Mouse (Mus musculus) thymus, postnatal 10 days (tissue): ENCODE data around the gene Nlrx1.
A peak's percentile ranks its signal among the peaks of the same experiment; 100 is the strongest.
"Not testable (repeated sequence)": the region's sequence is repeated elsewhere in the genome, so short reads cannot be mapped to it uniquely, and the experiment has no call there.

Source experiments
- DNase-seq, 2 experiments: peaks; one replicate each; pipeline ENCODE4 v3.0.0; 2021; ENCODE audit warnings: low spot score in 2 of 2

The Nlrx1 gene

DNA sequence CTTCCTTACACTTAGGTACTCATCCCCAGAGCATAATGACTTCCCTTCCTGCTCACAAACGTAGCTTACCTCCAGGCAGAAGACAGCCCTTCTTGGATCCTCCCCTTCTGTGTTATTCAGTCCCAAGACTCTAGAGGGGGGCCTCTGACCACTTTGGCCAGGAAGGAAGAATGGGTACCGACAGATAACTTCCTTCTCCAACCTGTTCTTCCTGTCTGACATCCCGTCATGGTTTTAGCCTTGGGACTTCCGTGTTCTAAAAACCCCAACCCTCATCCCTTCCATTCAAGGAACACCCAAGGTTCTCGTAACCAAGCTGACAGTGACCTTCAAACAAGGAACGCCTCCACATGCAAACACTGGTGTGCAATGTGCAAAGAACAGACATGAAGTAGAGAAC lies at the start of gene Nlrx1:
TSS of gene Nlrx1 (minus strand) at position 168 of the 400 bp plus-strand sequence.
- no peak for DNase-seq

- DNase-seq: no peak
Measured at GRCm38 (mm10) chr9:44317452-44317851, 49.1 kb upstream of the Nlrx1 start.

- DNase-seq: no peak
Measured at GRCm38 (mm10) chr9:44314910-44315309, 46.5 kb upstream of the Nlrx1 start.

DNA sequence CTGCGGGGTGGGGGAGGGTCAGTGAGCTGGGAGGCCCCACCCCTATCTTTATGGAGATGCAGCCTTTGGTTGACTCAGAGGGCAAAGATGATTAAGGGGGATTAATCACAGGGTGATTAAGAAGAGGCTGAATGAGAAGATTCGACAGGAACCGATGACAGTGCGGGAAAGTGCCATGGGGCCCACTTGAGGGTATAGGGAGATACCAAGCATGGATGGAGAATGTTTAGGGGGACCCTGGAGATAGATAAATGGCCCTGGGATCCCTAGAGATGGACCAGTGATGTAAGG lies 45.8 kb upstream of the Nlrx1 start:
- DNase-seq: no peak

- DNase-seq: no peak
Measured at GRCm38 (mm10) chr9:44313476-44314256, 45.3 kb upstream of the Nlrx1 start.

- no peak for DNase-seq
Measured at GRCm38 (mm10) chr9:44311136-44312134, 43.0 kb upstream of the Nlrx1 start.

DNA sequence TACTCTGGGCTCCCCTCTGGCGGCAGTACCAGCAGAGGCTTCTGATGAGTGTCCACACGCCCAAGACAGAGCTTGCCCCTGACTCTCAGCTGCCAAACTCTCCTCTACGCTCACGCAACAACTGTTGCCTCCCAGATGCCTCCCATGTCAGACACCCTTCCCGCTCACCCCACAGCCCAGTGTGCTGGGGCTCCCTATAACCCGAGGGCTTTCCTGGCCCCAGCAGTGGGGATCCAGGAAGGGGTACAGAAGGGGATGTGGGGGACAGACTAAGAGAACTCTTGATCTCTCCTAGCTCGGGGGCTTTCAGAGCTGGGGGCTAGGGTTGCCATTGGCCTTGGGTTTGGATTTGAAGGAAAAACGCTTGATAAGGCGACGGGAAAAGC lies 42.3 kb upstream of the Nlrx1 start:
- no peak for DNase-seq

DNA sequence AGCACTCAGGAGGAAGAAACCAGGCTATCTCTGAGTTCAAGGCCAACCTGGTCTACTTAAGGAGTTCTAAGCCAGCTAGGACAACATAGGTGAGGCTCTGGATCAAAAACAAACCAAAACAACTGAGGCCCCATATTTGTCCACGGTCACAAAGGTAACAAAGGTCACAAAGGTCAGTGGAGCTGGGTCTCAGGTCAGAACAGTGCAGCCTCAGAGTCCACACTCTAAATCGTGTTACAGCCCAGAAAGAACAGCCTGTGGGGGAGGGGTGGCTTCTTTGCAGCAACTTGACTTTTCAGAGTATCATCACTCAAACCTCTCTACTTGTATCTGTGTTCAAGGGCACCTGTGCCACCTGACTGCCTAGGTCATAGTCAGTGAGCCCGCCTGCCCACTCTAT lies 41.4 kb upstream of the Nlrx1 start:
- no peak for DNase-seq

GRCm38 (mm10) chr9:44307248-44307647 lies 38.8 kb upstream of the Nlrx1 start:
- peak; percentile 42 to 43 for DNase-seq

DNA sequence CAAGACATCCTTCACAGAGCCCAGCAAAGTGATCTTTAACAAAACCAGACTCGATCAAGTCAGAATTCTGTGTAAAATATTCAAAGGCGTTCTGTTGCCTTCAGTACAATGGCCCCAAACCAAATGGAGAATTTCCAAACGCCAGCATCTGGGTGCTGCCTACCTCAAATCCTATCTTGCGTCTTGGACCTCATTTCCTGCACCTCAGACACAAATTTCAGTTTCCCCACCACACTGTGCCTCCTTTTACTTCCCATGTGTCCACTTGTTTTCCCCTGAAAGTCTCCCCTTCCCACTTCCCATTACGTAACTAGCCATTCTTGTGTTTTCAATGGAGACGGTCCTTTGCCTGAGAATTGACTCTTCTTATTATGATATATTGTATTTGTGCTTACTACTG lies 38.1 kb upstream of the Nlrx1 start:
- DNase-seq: no peak

DNA sequence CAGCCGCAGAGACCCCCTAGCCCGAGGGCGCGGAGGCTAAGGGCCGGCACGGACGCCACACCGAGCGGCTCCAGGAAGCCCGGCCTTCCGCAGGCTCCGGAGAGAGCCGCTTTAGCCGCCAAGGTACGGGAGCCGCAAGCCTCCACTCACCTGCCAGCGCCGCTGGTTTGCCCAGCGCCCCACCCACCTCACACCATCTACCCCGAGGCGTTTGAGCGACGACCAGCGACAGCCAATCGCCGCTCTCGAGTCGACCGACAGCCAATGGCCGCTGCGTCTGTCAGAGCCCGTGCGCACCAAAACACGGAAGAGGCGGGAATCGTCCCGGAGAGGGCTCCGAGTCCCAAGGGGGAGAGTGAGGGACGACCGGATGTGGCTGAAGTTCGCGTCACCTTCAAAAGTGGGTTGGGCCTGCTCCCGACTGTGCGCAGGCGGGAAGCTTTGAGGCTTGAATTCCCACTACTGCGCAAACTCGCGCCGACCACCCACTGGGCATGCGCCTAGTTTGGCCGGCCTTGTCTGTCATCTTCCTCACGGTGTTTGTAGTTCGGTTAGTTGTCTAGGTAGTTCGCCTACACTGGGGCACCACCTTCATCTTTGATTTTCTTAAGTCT lies 37.2 kb upstream of the Nlrx1 start, which contains the start of gene Hinfp:
TSS of gene Hinfp (minus strand) at position 206 of the 614 bp plus-strand sequence.
- peak; percentile 94 to 99 for DNase-seq

GRCm38 (mm10) chr9:44300001-44300400 lies 31.6 kb upstream of the Nlrx1 start:
- DNase-seq: not testable (repeated sequence)

- peak; percentile 47 to 67 for DNase-seq
Measured at GRCm38 (mm10) chr9:44292490-44292889, 24.1 kb upstream of the Nlrx1 start.

GRCm38 (mm10) chr9:44288959-44289291 lies 20.5 kb upstream of the Nlrx1 start:
- DNase-seq: no peak

- DNase-seq: no peak
Measured at GRCm38 (mm10) chr9:44288076-44288958, 19.9 kb upstream of the Nlrx1 start, which contains the start of gene Abcg4. Gene Abcg4 (minus strand): TSS chr9:44288615.

GRCm38 (mm10) chr9:44287401-44288075 lies 19.1 kb upstream of the Nlrx1 start:
- no peak for DNase-seq

GRCm38 (mm10) chr9:44287003-44287400 lies 18.6 kb upstream of the Nlrx1 start:
- DNase-seq: no peak

GRCm38 (mm10) chr9:44286256-44286850 lies 18.0 kb upstream of the Nlrx1 start:
- no peak for DNase-seq

GRCm38 (mm10) chr9:44283183-44283582 lies 14.8 kb upstream of the Nlrx1 start:
- no peak for DNase-seq

DNA sequence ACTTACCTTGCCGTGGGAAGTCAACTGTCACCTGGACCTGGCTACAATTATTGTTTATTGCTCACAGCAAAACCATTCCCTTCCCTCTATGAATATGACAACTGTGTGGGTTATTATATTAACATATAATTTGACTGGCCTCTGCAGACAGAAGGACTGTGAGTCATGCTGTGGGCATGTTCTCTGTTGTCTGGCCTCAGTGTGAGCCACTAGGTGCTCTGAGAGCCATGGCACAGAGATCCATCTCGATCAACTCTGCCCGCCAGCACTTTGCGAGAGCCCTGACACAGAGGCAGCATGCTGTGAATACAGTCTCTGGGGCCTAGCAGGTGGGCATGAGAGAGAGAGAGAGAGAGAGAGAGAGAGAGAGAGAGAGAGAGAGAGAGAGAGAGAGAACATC lies 1.6 kb upstream of the Nlrx1 start:
- no peak for DNase-seq
